Mouse (Mus musculus): Measurements from ENCODE around the gene Pdia4. TPM values are rescaled to one million over a fixed set of nuclear protein-coding genes. Genes with fewer than 3 reads are reported as not detected.
A peak's percentile ranks its signal among the peaks of the same experiment; 100 is the strongest.

The Pdia4 gene
- polyA plus RNA-seq, 1 experiment = 44.0 TPM

GRCm38 (mm10) chr6:47799079-47799478 lies 14.2 kb downstream of the Pdia4 start:
- Histone ChIP-seq H3K4me3 (ENCODE audit: insufficient read depth, low read depth, low read length) (no peak overlapping the region), H3K4me1 (ENCODE audit: control insufficient read depth, insufficient read depth, low read length) (no peaks in the 10 kb centered on the region), H3K27me3 (replicated peaks; ENCODE audit: control insufficient read depth, insufficient read depth, low read length) (no peaks in the 10 kb centered on the region), H3K36me3 (ENCODE audit: control insufficient read depth, insufficient read depth, low read length) (peaks cover 10% of the 10 kb centered on the region), H3K27ac (ENCODE audit: insufficient read depth, low read depth, low read length) (no peak overlapping the region)
- DNase-seq = peak; percentile 68
- 37% methylated on average over 6 of the region's 6 CpGs for WGBS
- TF ChIP-seq CTCF (conservative IDR thresholded peaks at IDR 0.05; ENCODE audit: insufficient read depth, insufficient read length, low read depth, low read length) (peak; percentile 62), POLR2A (IDR thresholded peaks at IDR 0.05; ENCODE audit: low read depth, low read length) (no peak)

- peak; percentile 63 for DNase-seq
- no peak overlapping the region for H3K27ac ChIP-seq (ENCODE audit: insufficient read depth, low read depth, low read length)
- peaks cover 7% of the 10 kb centered on the region; the same call in 1 of the 2 replicates for H3K36me3 ChIP-seq (ENCODE audit: control insufficient read depth, insufficient read depth, low read length)
- no peaks in the 10 kb centered on the region for H3K27me3 ChIP-seq (replicated peaks; ENCODE audit: control insufficient read depth, insufficient read depth, low read length)
- no peak overlapping the region for H3K4me3 ChIP-seq (ENCODE audit: insufficient read depth, low read depth, low read length)
- WGBS = 62% methylated on average over 10 of the region's 10 CpGs
- H3K4me1 ChIP-seq (ENCODE audit: control insufficient read depth, insufficient read depth, low read length) = no peaks in the 10 kb centered on the region
- no peak for TF ChIP-seq POLR2A (IDR thresholded peaks at IDR 0.05; ENCODE audit: low read depth, low read length)
- peak; percentile 66 for TF ChIP-seq CTCF (conservative IDR thresholded peaks at IDR 0.05; ENCODE audit: insufficient read depth, insufficient read length, low read depth, low read length)
Observed at GRCm38 (mm10) chr6:47794106-47794830, 19.0 kb downstream of the Pdia4 start.

- TF ChIP-seq POLR2A (IDR thresholded peaks at IDR 0.05; ENCODE audit: low read depth, low read length) = no peak
- TF ChIP-seq CTCF (conservative IDR thresholded peaks at IDR 0.05; ENCODE audit: insufficient read depth, insufficient read length, low read depth, low read length) = no peak
- no peaks in the 10 kb centered on the region for H3K27me3 ChIP-seq (replicated peaks; ENCODE audit: control insufficient read depth, insufficient read depth, low read length)
- peak; percentile 25 for DNase-seq
- 53% methylated on average over 5 of the region's 5 CpGs for WGBS
- H3K4me3 ChIP-seq (ENCODE audit: insufficient read depth, low read depth, low read length) = no peak overlapping the region
- H3K36me3 ChIP-seq (ENCODE audit: control insufficient read depth, insufficient read depth, low read length) = peaks cover 7% of the 10 kb centered on the region; the same call in 1 of the 2 replicates
- peaks cover 4% of the 10 kb centered on the region; the same call in 1 of the 2 replicates for H3K4me1 ChIP-seq (ENCODE audit: control insufficient read depth, insufficient read depth, low read length)
- H3K27ac ChIP-seq (ENCODE audit: insufficient read depth, low read depth, low read length) = no peak overlapping the region
Observed at GRCm38 (mm10) chr6:47793284-47793683, 19.9 kb downstream of the Pdia4 start.

GRCm38 (mm10) chr6:47792533-47792932 lies 20.7 kb downstream of the Pdia4 start:
- no peak overlapping the region for H3K4me3 ChIP-seq (ENCODE audit: insufficient read depth, low read depth, low read length)
- peaks cover 5% of the 10 kb centered on the region; the same call in 1 of the 2 replicates for H3K36me3 ChIP-seq (ENCODE audit: control insufficient read depth, insufficient read depth, low read length)
- no peak for TF ChIP-seq POLR2A (IDR thresholded peaks at IDR 0.05; ENCODE audit: low read depth, low read length)
- no peak for TF ChIP-seq CTCF (conservative IDR thresholded peaks at IDR 0.05; ENCODE audit: insufficient read depth, insufficient read length, low read depth, low read length)
- no peak overlapping the region for H3K27ac ChIP-seq (ENCODE audit: insufficient read depth, low read depth, low read length)
- peaks cover 4% of the 10 kb centered on the region; the same call in 1 of the 2 replicates for H3K4me1 ChIP-seq (ENCODE audit: control insufficient read depth, insufficient read depth, low read length)
- WGBS = 67% methylated on average over 2 of the region's 2 CpGs
- no peaks in the 10 kb centered on the region for H3K27me3 ChIP-seq (replicated peaks; ENCODE audit: control insufficient read depth, insufficient read depth, low read length)
- DNase-seq = no peak

- Histone ChIP-seq H3K27ac (ENCODE audit: insufficient read depth, low read depth, low read length) (no peak overlapping the region), H3K4me3 (ENCODE audit: insufficient read depth, low read depth, low read length) (no peak overlapping the region), H3K4me1 (ENCODE audit: control insufficient read depth, insufficient read depth, low read length) (peaks cover 4% of the 10 kb centered on the region; the same call in 1 of the 2 replicates), H3K27me3 (replicated peaks; ENCODE audit: control insufficient read depth, insufficient read depth, low read length) (no peaks in the 10 kb centered on the region), H3K36me3 (ENCODE audit: control insufficient read depth, insufficient read depth, low read length) (no peaks in the 10 kb centered on the region)
- WGBS = 62% methylated on average over 2 of the region's 2 CpGs
- TF ChIP-seq POLR2A (IDR thresholded peaks at IDR 0.05; ENCODE audit: low read depth, low read length) = no peak
- TF ChIP-seq CTCF (conservative IDR thresholded peaks at IDR 0.05; ENCODE audit: insufficient read depth, insufficient read length, low read depth, low read length) = no peak
- DNase-seq = peak; percentile 59
Observed at GRCm38 (mm10) chr6:47790745-47791144, 22.5 kb downstream of the Pdia4 start.

GRCm38 (mm10) chr6:47788821-47789220 lies 24.4 kb downstream of the Pdia4 start:
- WGBS = 19% methylated on average over 3 of the region's 3 CpGs
- peak overlapping the region; percentile 94 for H3K4me3 ChIP-seq (ENCODE audit: insufficient read depth, low read depth, low read length)
- TF ChIP-seq POLR2A (IDR thresholded peaks at IDR 0.05; ENCODE audit: low read depth, low read length) (no peak), CTCF (conservative IDR thresholded peaks at IDR 0.05; ENCODE audit: insufficient read depth, insufficient read length, low read depth, low read length) (no peak)
- DNase-seq = peak; percentile 21
- H3K36me3 ChIP-seq (ENCODE audit: control insufficient read depth, insufficient read depth, low read length) = no peaks in the 10 kb centered on the region
- peak overlapping the region; percentile 99 for H3K27ac ChIP-seq (ENCODE audit: insufficient read depth, low read depth, low read length)
- no peaks in the 10 kb centered on the region for H3K27me3 ChIP-seq (replicated peaks; ENCODE audit: control insufficient read depth, insufficient read depth, low read length)
- peaks cover 4% of the 10 kb centered on the region; the same call in 1 of the 2 replicates for H3K4me1 ChIP-seq (ENCODE audit: control insufficient read depth, insufficient read depth, low read length)

- under 1% methylated on average over 18 of the region's 18 CpGs for WGBS
- peak; percentile 94 for DNase-seq
- TF ChIP-seq POLR2A (IDR thresholded peaks at IDR 0.05; ENCODE audit: low read depth, low read length) (peak; percentile 96), CTCF (conservative IDR thresholded peaks at IDR 0.05; ENCODE audit: insufficient read depth, insufficient read length, low read depth, low read length) (no peak)
- Histone ChIP-seq H3K27ac (ENCODE audit: insufficient read depth, low read depth, low read length) (peak overlapping the region; percentile 99), H3K4me1 (ENCODE audit: control insufficient read depth, insufficient read depth, low read length) (peaks cover 4% of the 10 kb centered on the region; the same call in 1 of the 2 replicates), H3K36me3 (ENCODE audit: control insufficient read depth, insufficient read depth, low read length) (no peaks in the 10 kb centered on the region), H3K4me3 (ENCODE audit: insufficient read depth, low read depth, low read length) (peak overlapping the region; percentile 94), H3K27me3 (replicated peaks; ENCODE audit: control insufficient read depth, insufficient read depth, low read length) (no peaks in the 10 kb centered on the region)
Observed at GRCm38 (mm10) chr6:47787941-47788736, 25.1 kb downstream of the Pdia4 start.
